ENCODE assay signal across 10 mouse cellular contexts in genomic region chr13:94143063-94143652, GRCm38 (mm10).
DNase-seq lines count a peak whose midpoint lies in the region; ATAC-seq lines count a peak whose summit lies in the region.
"Had no signal": no experiment of that assay in that cellular context is flagged by ENCODE, and none has a peak within 500 bp of the region (broad histone marks: within the 10 kb centered on the region; RNA-seq: fewer than 3 reads in every experiment).

No protein-coding gene starts in this region.

- 0 out of 2 replicates have a peak overlapping the region, but pooled peaks have one; percentile 7 for H3K4me2 ChIP-seq in kidney, embryonic 16.5 days (replicated peaks; ENCODE audit: low read depth, low read length)
- no peak overlapping the region for H3K4me2 ChIP-seq in forebrain, embryonic 13.5 days
- no peak overlapping the region for H3K4me2 ChIP-seq in intestine, embryonic 15.5 days (replicated peaks)

- H3K27me3 ChIP-seq in kidney, embryonic 16.5 days (ENCODE audit: insufficient read depth, low read length): no peaks in the 10 kb centered on the region
- H3K27me3 ChIP-seq in forebrain, embryonic 13.5 days: no peaks in the 10 kb centered on the region
- H3K27me3 ChIP-seq in intestine, embryonic 15.5 days (replicated peaks): no peaks in the 10 kb centered on the region

- DNase-seq in kidney, adult 9 months: no peak
- DNase-seq in brain, adult 2 months (ENCODE audit: low read depth, low spot score): peak; percentile 77
- no peak for DNase-seq in B cell, adult 2 months
- no peak for DNase-seq in urinary bladder, postnatal 25 days (ENCODE audit: low spot score)

- no peaks in the 10 kb centered on the region for H3K36me3 ChIP-seq in kidney, embryonic 16.5 days (ENCODE audit: insufficient read depth, low read length)
- H3K36me3 ChIP-seq in forebrain, embryonic 13.5 days (ENCODE audit: poor library complexity, severe bottlenecking): no peaks in the 10 kb centered on the region
- no peaks in the 10 kb centered on the region for H3K36me3 ChIP-seq in intestine, embryonic 15.5 days
- no peaks in the 10 kb centered on the region for H3K36me3 ChIP-seq in macrophage (ENCODE audit: inconsistent target)
- H3K36me3 ChIP-seq: G1E had no signal

- no peaks in the 10 kb centered on the region for H3K9me3 ChIP-seq in kidney, embryonic 16.5 days (ENCODE audit: low read length)
- no peaks in the 10 kb centered on the region for H3K9me3 ChIP-seq in forebrain, embryonic 13.5 days (replicated peaks)
- H3K9me3 ChIP-seq in intestine, embryonic 15.5 days: no peaks in the 10 kb centered on the region
- H3K9me3 ChIP-seq: G1E had no signal

- ATAC-seq in kidney, embryonic 16.5 days (ENCODE audit: low FRiP score, low TSS enrichment): peak; percentile 66
- peak; percentile 54 for ATAC-seq in forebrain, embryonic 13.5 days
- ATAC-seq in intestine, embryonic 15.5 days: peak; percentile 43; the same call in 1 of the 2 replicates

- H3K27ac ChIP-seq in kidney, embryonic 16.5 days (ENCODE audit: low read length): peak overlapping the region; percentile 81
- H3K27ac ChIP-seq in forebrain, embryonic 13.5 days: 0 out of 2 replicates have a peak overlapping the region, but pooled peaks have one; percentile 12
- H3K27ac ChIP-seq in intestine, embryonic 15.5 days: peak overlapping the region; percentile 14; the same call in 1 of the 2 replicates
- H3K27ac ChIP-seq in macrophage: peak overlapping the region; percentile 77

- peak overlapping the region; percentile 27; the same call in 1 of the 2 replicates for H3K9ac ChIP-seq in kidney, embryonic 16.5 days (replicated peaks; ENCODE audit: low read length)
- no peak overlapping the region for H3K9ac ChIP-seq in forebrain, embryonic 13.5 days
- H3K9ac ChIP-seq in intestine, embryonic 15.5 days: no peak overlapping the region

- H3K79me2 ChIP-seq in macrophage (ENCODE audit: inconsistent target): no peaks in the 10 kb centered on the region

- peaks cover 66% of the 10 kb centered on the region for H3K4me1 ChIP-seq in kidney, embryonic 16.5 days (ENCODE audit: insufficient read depth, low read length)
- H3K4me1 ChIP-seq in forebrain, embryonic 13.5 days: peaks cover 26% of the 10 kb centered on the region
- peaks cover 40% of the 10 kb centered on the region for H3K4me1 ChIP-seq in intestine, embryonic 15.5 days (replicated peaks)

- H3K4me3 ChIP-seq in kidney, embryonic 16.5 days (ENCODE audit: low read length): no peak overlapping the region
- no peak overlapping the region for H3K4me3 ChIP-seq in forebrain, embryonic 13.5 days
- H3K4me3 ChIP-seq in intestine, embryonic 15.5 days (replicated peaks): no peak overlapping the region
- H3K4me3 ChIP-seq in macrophage (ENCODE audit: inconsistent target): no peak overlapping the region
- H3K4me3 ChIP-seq: myocyte had no signal

- 8% methylated on average over 12 of the region's 12 CpGs for WGBS in kidney, embryonic 16.5 days
- 16% methylated on average over 12 of the region's 12 CpGs for WGBS in forebrain, embryonic 13.5 days
- 28% methylated on average over 12 of the region's 12 CpGs for WGBS in intestine, embryonic 15.5 days
- WGBS in macrophage (ENCODE audit: missing documents): 25% methylated on average over 10 of the region's 12 CpGs

Comparison
In these comparisons a context has a peak if more than half of its experiments do, and no peak if none do; other contexts are left out.
1. H3K27ac ChIP-seq: peak in every context shown above with its lines; median percentile 81 in kidney, embryonic 16.5 days; 77 in macrophage; 14 in intestine, embryonic 15.5 days; 12 in forebrain, embryonic 13.5 days.